Mouse (Mus musculus) CH12.LX (cell line): ENCODE data around the gene Tgm2. TPM values are rescaled to one million over a fixed set of nuclear protein-coding genes. Genes with fewer than 3 reads are reported as not detected.

Source experiments
- DNase-seq: peaks from one replicate; pipeline ENCODE4 v3.0.0-alpha.2; 2013; ENCODE audit errors: extremely low read depth
- H3K27ac ChIP-seq: 2 replicates; pipeline ENCODE4 v1.5.1; 2012; ENCODE audit warnings: low read depth, mild to moderate bottlenecking, control low read depth, moderate library complexity; ENCODE audit not compliant: insufficient read depth
- H3K27me3 ChIP-seq: replicated peaks from 2 replicates; pipeline ENCODE3; 2012; ENCODE audit warnings: inconsistent platforms
- H3K36me3 ChIP-seq, 2 experiments: replicated peaks in 1 of 2; 2 replicates each; pipeline versions ENCODE3 to v1.6.1; 2012; ENCODE audit warnings: inconsistent platforms in 1 of 2, low read length in 1 of 2, mild to moderate bottlenecking in 1 of 2, mixed read lengths in 1 of 2, moderate library complexity in 1 of 2; ENCODE audit not compliant: control insufficient read depth in 1 of 2, insufficient read depth in 1 of 2
- H3K4me1 ChIP-seq, 2 experiments: 2 replicates each; pipeline ENCODE4 v1.6.1; 2012; ENCODE audit warnings: inconsistent platforms in 1 of 2, moderate library complexity in 1 of 2; ENCODE audit not compliant: insufficient read depth in 2 of 2, control insufficient read depth in 1 of 2
- H3K4me2 ChIP-seq: 2 replicates; pipeline ENCODE4 v1.6.1; 2012; ENCODE audit warnings: low read depth, mild to moderate bottlenecking, control low read depth; ENCODE audit not compliant: poor library complexity, insufficient read depth, severe bottlenecking
- H3K4me3 ChIP-seq, 3 experiments: fragments of 150-350 bp in 1 of 3; sonication (generic) in 1 of 3; replicated peaks in 1 of 3; 2 replicates each; pipeline versions ENCODE3 to v1.5.1; 2011 to 2012; ENCODE audit warnings: low read depth in 2 of 3, low read length in 2 of 3, mild to moderate bottlenecking in 2 of 3, moderate library complexity in 2 of 3, control low read depth in 1 of 3, improper control_type of control experiment in 1 of 3, inconsistent platforms in 1 of 3, mixed read lengths in 1 of 3; ENCODE audit not compliant: poor library complexity in 1 of 3
- H3K79me2 ChIP-seq: replicated peaks from 2 replicates; pipeline ENCODE4 v1.6.1; 2012; ENCODE audit warnings: mild to moderate bottlenecking, moderate library complexity; ENCODE audit not compliant: control insufficient read depth, poor library complexity, insufficient read depth, severe bottlenecking; ENCODE audit errors: extremely low read depth
- H3K9ac ChIP-seq: 2 replicates; pipeline ENCODE4 v1.6.1; 2012; ENCODE audit warnings: low read depth, mild to moderate bottlenecking, control low read depth, moderate library complexity; ENCODE audit not compliant: insufficient read depth
- H3K9me3 ChIP-seq: replicated peaks from 2 replicates; pipeline ENCODE3; 2012; ENCODE audit warnings: low read length, inconsistent platforms, mixed read lengths
- CTCF ChIP-seq, 2 experiments: IDR thresholded peaks in 1 of 2; conservative IDR thresholded peaks in 1 of 2; 2 replicates each; pipeline ENCODE4 v1.5.1; 2011 to 2012; ENCODE audit warnings: low read depth in 2 of 2, low read length in 2 of 2, improper control_type of control experiment in 1 of 2, inconsistent platforms in 1 of 2, mild to moderate bottlenecking in 1 of 2, moderate library complexity in 1 of 2
- ELF1 ChIP-seq: IDR thresholded peaks from 2 replicates; pipeline ENCODE4 v1.6.1; 2014; ENCODE audit warnings: low read depth, mild to moderate bottlenecking, inconsistent platforms, low read length, improper control_type of control experiment
- EP300 ChIP-seq: IDR thresholded peaks from 2 replicates; pipeline ENCODE4 v1.6.1; 2011; ENCODE audit warnings: low read length, improper control_type of control experiment
- ETS1 ChIP-seq: conservative IDR thresholded peaks from 2 replicates; pipeline ENCODE4 v1.6.1; 2012; ENCODE audit warnings: low read depth, mild to moderate bottlenecking, inconsistent platforms, low read length, improper control_type of control experiment, moderate library complexity
- HCFC1 ChIP-seq: IDR thresholded peaks from 2 replicates; pipeline ENCODE4 v1.6.1; 2012; ENCODE audit warnings: low read depth, mild to moderate bottlenecking, inconsistent platforms, low read length, improper control_type of control experiment
- JUND ChIP-seq: conservative IDR thresholded peaks from 2 replicates; pipeline ENCODE4 v1.6.1; 2011; ENCODE audit warnings: low read depth, low read length, improper control_type of control experiment
- MAX ChIP-seq: IDR thresholded peaks from 2 replicates; pipeline ENCODE4 v1.6.1; 2011; ENCODE audit warnings: low read length, improper control_type of control experiment
- MEF2A ChIP-seq: IDR thresholded peaks from 2 replicates; pipeline ENCODE4 v1.6.1; 2014; ENCODE audit warnings: low read depth, mild to moderate bottlenecking, inconsistent platforms, low read length, improper control_type of control experiment, borderline replicate concordance
- MXI1 ChIP-seq: IDR thresholded peaks from 2 replicates; pipeline ENCODE4 v1.6.1; 2011; ENCODE audit warnings: mild to moderate bottlenecking, low read depth, low read length, improper control_type of control experiment
- NELFE ChIP-seq: IDR thresholded peaks from 2 replicates; pipeline ENCODE4 v1.6.1; 2011; ENCODE audit warnings: low read depth, low read length, improper control_type of control experiment
- NRF1 ChIP-seq: IDR thresholded peaks from 2 replicates; pipeline ENCODE4 v1.6.1; 2014; ENCODE audit warnings: low read depth, mild to moderate bottlenecking, inconsistent platforms, low read length, improper control_type of control experiment, moderate library complexity
- PAX5 ChIP-seq: IDR thresholded peaks from 2 replicates; pipeline ENCODE4 v1.6.1; 2012; ENCODE audit warnings: low read length, inconsistent platforms, mixed read lengths
- POLR2A ChIP-seq: IDR thresholded peaks from 2 replicates; pipeline ENCODE4 v1.6.1; 2011; ENCODE audit warnings: low read depth, mild to moderate bottlenecking, improper control_type of control experiment, low read length
- POLR2AphosphoS2 ChIP-seq: IDR thresholded peaks from 2 replicates; pipeline ENCODE4 v1.6.1; 2011; ENCODE audit warnings: low read depth, low read length, improper control_type of control experiment
- TBP ChIP-seq: conservative IDR thresholded peaks from 2 replicates; pipeline ENCODE4 v1.6.1; 2011; ENCODE audit warnings: low read depth, low read length, improper control_type of control experiment
- USF1 ChIP-seq: IDR thresholded peaks from 2 replicates; pipeline ENCODE4 v1.6.1; 2014; ENCODE audit warnings: low read depth, mild to moderate bottlenecking, inconsistent platforms, low read length, improper control_type of control experiment
- ZNF384 ChIP-seq: IDR thresholded peaks from 2 replicates; pipeline ENCODE4 v1.6.1; 2012; ENCODE audit warnings: low read depth, low read length, improper control_type of control experiment, inconsistent platforms
- dilution Hi-C: fragments of 300-500 bp; cut with MboI; formaldehyde crosslinking; loops from 2 replicates; pipeline ENCODE4 v1.14.3; 2020; ENCODE audit warnings: low sequenced_read_pairs; ENCODE audit not compliant: extremely low pct_unique_long_range_greater_than_20kb, extremely low pct_ligation_motif_present
- in situ Hi-C: fragments of 300-500 bp; cut with MboI; formaldehyde crosslinking; loops from 3 replicates; pipeline ENCODE4 v1.14.3; 2019; ENCODE audit warnings: low sequenced_read_pairs, low pct_ligation_motif_present, low pct_unique_long_range_greater_than_20kb, mixed read lengths
- polyA plus RNA-seq: library from polyadenylated mRNA; unstranded; fragments of >175 nt; gene quantifications from 2 replicates; pipeline ENCODE4 v1.2.1, GENCODE M21; 2012; ENCODE audit warnings: low read depth; ENCODE audit not compliant: insufficient read length
- total RNA-seq, 2 experiments: library from RNA; depleted of rRNA; stranded (reverse); fragments of 300-350 nt in 1 of 2; fragments of >200 nt in 1 of 2; gene quantifications; 2 replicates each; pipeline ENCODE4 v1.2.3; 2012 to 2014

Tgm2 gene
- total and polyA plus RNA-seq, 3 experiments, result 0.08 to 0.50 (median 0.21) TPM

DNA sequence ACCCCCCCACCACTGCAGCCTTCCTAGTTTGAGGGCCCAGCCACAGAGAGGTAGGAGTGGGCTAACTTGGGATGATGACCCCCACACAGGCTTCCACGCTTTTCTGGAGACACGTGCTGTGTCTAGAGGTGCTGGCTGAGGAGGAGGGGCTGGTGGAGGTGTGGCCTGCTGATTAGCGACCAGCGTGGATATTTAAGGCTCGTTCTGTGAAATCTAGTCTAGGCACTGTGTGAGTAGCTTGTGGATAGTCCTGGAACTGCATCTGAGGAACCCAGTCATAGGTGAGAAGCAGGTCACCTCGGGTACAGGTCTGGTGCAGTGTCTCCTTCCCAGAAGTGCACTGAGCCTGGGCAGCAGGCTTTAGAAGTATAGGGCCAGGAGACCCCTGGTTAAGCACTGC lies 29.6 kb downstream of the Tgm2 start:
- TF ChIP-seq CTCF (conservative IDR thresholded peaks at IDR 0.05 in 1 of 2, IDR thresholded peaks at IDR 0.05 in 1 of 2; ENCODE audit: low read depth in 2 of 2, low read length in 2 of 2) (no peak), JUND (no peak), TBP (no peak), MEF2A (no peak), HCFC1 (no peak), ELF1 (no peak), MXI1 (no peak), EP300 (no peak), POLR2AphosphoS2 (no peak), ETS1 (no peak), NRF1 (no peak), POLR2A (no peak), NELFE (no peak), PAX5 (no peak)
- dilution Hi-C loops, result no loop called here

DNA sequence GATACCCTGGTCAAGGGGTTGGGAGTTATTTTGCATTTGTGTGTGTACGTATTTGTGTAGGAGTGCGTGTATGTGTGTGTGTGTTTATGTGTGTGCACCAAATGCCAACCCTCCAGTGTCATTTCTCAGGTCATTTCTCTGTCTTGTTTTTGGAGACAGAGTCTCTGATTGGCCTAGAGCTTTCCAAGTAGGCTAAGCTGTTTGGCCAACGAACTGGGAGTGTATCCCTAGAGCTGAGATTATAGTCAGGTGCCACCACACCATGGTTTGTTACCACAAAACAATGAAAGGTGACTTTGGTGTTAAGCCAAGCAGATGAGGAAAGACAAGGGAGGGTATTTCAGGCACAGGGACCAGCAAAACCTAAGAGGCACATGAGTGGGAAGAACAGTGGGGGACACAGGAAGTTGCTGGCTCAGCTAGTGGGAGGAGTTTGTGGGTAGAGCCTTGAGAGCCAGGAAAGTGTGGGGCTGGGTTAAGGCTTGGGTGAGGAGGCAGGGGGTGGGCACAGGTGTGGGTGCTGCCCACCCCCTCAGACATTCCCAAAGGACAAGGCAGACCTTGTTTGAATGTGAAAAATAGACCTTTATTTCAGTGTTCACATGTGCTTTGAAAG lies 30.3 kb downstream of the Tgm2 start:
- no peak overlapping the region for H3K4me3 ChIP-seq
- H3K79me2 ChIP-seq, result no peaks in the 10 kb centered on the region
- H3K9me3 ChIP-seq, result no peaks in the 10 kb centered on the region
- H3K27ac ChIP-seq, result no peak overlapping the region
- no peak for TF ChIP-seq ZNF384
- no peak for TF ChIP-seq NELFE
- no peak for TF ChIP-seq MAX
- TF ChIP-seq PAX5, result no peak
- no peak for TF ChIP-seq USF1
- no peak for TF ChIP-seq ETS1
- no peak overlapping the region for H3K9ac ChIP-seq
- in situ Hi-C loops, result no loop called here
- no peak overlapping the region for H3K4me2 ChIP-seq
- H3K4me1 ChIP-seq, result peaks cover 0 to 18% of the 10 kb centered on the region in 2 experiments; a peak in 2 of 4 replicates
- DNase-seq, result no peak
- H3K36me3 ChIP-seq, result no peaks in the 10 kb centered on the region
- dilution Hi-C loops, result no loop called here
- H3K27me3 ChIP-seq, result peaks cover 53% of the 10 kb centered on the region

More for the DNA sequence above, 29.6 kb downstream of the Tgm2 start:
- no peaks in the 10 kb centered on the region for H3K79me2 ChIP-seq
- no peaks in the 10 kb centered on the region for H3K36me3 ChIP-seq
- DNase-seq, result no peak
- no peak overlapping the region for H3K9ac ChIP-seq
- H3K4me3 ChIP-seq, result no peak overlapping the region
- H3K27me3 ChIP-seq, result peaks cover 58% of the 10 kb centered on the region
- H3K4me2 ChIP-seq, result no peak overlapping the region
- no peaks in the 10 kb centered on the region for H3K9me3 ChIP-seq
- no peak overlapping the region for H3K27ac ChIP-seq
- in situ Hi-C loops, result no loop called here
- peaks cover 0 to 18% of the 10 kb centered on the region in 2 experiments; a peak in 2 of 4 replicates for H3K4me1 ChIP-seq
